Mouse (Mus musculus): ENCODE measurements at regions not wholly inside any gene's neighbourhood (a gene's known extent, or its start where the extent isn't known, plus 50 kb on each side); places are given as distances from the start of the nearest gene placed in this dataset.
A peak's percentile ranks its signal among the peaks of the same experiment; 100 is the strongest.

GRCm38 (mm10) chr11:42067788-42068187 lies 67.1 kb upstream of the Gabrg2 start:
- Histone ChIP-seq H3K4me3 (no peak overlapping the region), H3K36me3 (no peaks in the 10 kb centered on the region), H3K27ac (no peak overlapping the region), H3K4me1 (no peaks in the 10 kb centered on the region), H3K27me3 (ENCODE audit: low read depth, poor library complexity, severe bottlenecking) (no peaks in the 10 kb centered on the region), H3K9me3 (replicated peaks) (no peaks in the 10 kb centered on the region)
- DNase-seq (ENCODE audit: low spot score), result peak; percentile 30
- 14% methylated on average over 5 of the region's 5 CpGs for WGBS

- H3K4me3 ChIP-seq, result no peak overlapping the region
- no peaks in the 10 kb centered on the region for H3K9me3 ChIP-seq (replicated peaks)
- no peak for DNase-seq (ENCODE audit: low spot score)
- H3K36me3 ChIP-seq, result no peaks in the 10 kb centered on the region
- WGBS, result 85% methylated on average over 1 of the region's 1 CpGs
- H3K27me3 ChIP-seq (ENCODE audit: low read depth, poor library complexity, severe bottlenecking), result no peaks in the 10 kb centered on the region
- H3K27ac ChIP-seq, result no peak overlapping the region
- no peaks in the 10 kb centered on the region for H3K4me1 ChIP-seq
Observed at GRCm38 (mm10) chr11:42051567-42051966, 50.9 kb upstream of the Gabrg2 start.

Data from limb, embryonic 10.5 days (tissue).